Comparison of ENCODE assay signal across 10 mouse cellular contexts in the genomic region with DNA sequence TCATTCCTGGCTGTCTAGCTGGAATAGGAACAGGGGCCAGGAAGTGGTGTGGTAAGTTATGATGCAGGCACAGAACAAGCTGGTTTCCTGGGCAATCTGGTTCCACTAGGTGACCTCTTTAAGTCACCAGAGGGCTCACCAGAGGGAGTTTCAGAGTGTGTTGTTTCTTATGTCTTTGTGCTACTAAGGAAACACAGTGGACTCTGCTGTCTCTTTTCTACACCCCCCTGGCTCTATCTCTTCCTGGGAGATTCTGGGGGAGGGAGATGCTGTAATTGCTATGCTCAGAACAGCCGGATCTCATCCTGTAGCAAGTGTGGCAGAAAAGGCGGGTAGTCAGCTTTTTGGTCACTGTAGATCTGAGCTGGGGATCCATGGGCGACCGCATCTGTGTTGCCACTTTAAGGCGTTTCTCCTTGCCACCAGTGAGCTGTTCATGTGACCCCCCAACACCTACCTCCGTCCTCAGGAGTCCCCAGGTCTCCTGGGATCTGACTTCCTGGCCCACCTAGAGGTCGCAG. TPM values are rescaled to one million over a fixed set of nuclear protein-coding genes. Genes with fewer than 3 reads are reported as not detected.
DNase-seq lines count a peak whose midpoint lies in the region; ATAC-seq and TF ChIP-seq lines count a peak whose summit lies in the region.
"Had no signal": no experiment of that assay in that cellular context is flagged by ENCODE, and none has a peak within 500 bp of the region (broad histone marks: within the 10 kb centered on the region; RNA-seq: fewer than 3 reads in every experiment).

No protein-coding gene starts in this region.

- 0 out of 2 replicates have a peak, but pooled peaks have one; percentile 2 for ATAC-seq in kidney, embryonic 15.5 days (replicated peaks; ENCODE audit: low FRiP score)
- ATAC-seq in embryonic facial prominence, embryonic 14.5 days (ENCODE audit: low read depth), result no peak
- no peak for ATAC-seq in limb, embryonic 13.5 days (ENCODE audit: low FRiP score, low read depth)
- no peak for ATAC-seq in forebrain, embryonic 12.5 days (ENCODE audit: low FRiP score)

- dilution Hi-C loops in CH12.LX (cut with MboI; ENCODE audit: extremely low pct_ligation_motif_present, extremely low pct_unique_long_range_greater_than_20kb, low sequenced_read_pairs), result no loop called here

- DNase-seq in kidney, adult 9 months, result no peak
- peak; percentile 8 for DNase-seq in CH12.LX (ENCODE audit: extremely low read depth)
- DNase-seq in embryonic facial prominence, embryonic 14.5 days (ENCODE audit: low spot score), result no peak
- no peak for DNase-seq in frontal cortex, postnatal 36 days (ENCODE audit: low spot score in 2 of 2)
- no peak for DNase-seq in left cerebral cortex, postnatal 10 days (ENCODE audit: extremely low spot score in 1 of 2, low spot score in 2 of 2)

- in situ Hi-C loops in CH12.LX (cut with MboI; ENCODE audit: low pct_ligation_motif_present, low pct_unique_long_range_greater_than_20kb, low sequenced_read_pairs), result loop anchor here (25.0 kb wide), 1 partner anchor 542 kb away; a partner anchor contains a TSS

- peaks cover 57% of the 10 kb centered on the region for H3K4me1 ChIP-seq in kidney, embryonic 15.5 days
- H3K4me1 ChIP-seq in CH12.LX (ENCODE audit: control insufficient read depth in 1 of 2, insufficient read depth in 2 of 2), result peaks cover 14 to 92% of the 10 kb centered on the region in 2 experiments
- H3K4me1 ChIP-seq in embryonic facial prominence, embryonic 14.5 days (ENCODE audit: control insufficient read depth, insufficient read depth, low read length), result peaks cover 32% of the 10 kb centered on the region
- peaks cover 48% of the 10 kb centered on the region for H3K4me1 ChIP-seq in limb, embryonic 13.5 days
- H3K4me1 ChIP-seq in forebrain, embryonic 12.5 days, result peaks cover 18% of the 10 kb centered on the region

- WGBS in kidney, embryonic 15.5 days, result 51% methylated on average over 7 of the region's 7 CpGs
- WGBS in embryonic facial prominence, embryonic 14.5 days, result 69% methylated on average over 7 of the region's 7 CpGs
- 86% methylated on average over 7 of the region's 7 CpGs for WGBS in limb, embryonic 13.5 days
- 88% methylated on average over 7 of the region's 7 CpGs for WGBS in forebrain, embryonic 12.5 days

- H3K27me3 ChIP-seq in kidney, embryonic 15.5 days, result no peaks in the 10 kb centered on the region
- no peaks in the 10 kb centered on the region for H3K27me3 ChIP-seq in CH12.LX (replicated peaks)
- H3K27me3 ChIP-seq in embryonic facial prominence, embryonic 14.5 days (replicated peaks; ENCODE audit: control insufficient read depth, insufficient read depth, low read length), result no peaks in the 10 kb centered on the region
- no peaks in the 10 kb centered on the region for H3K27me3 ChIP-seq in limb, embryonic 13.5 days
- H3K27me3 ChIP-seq in forebrain, embryonic 12.5 days, result no peaks in the 10 kb centered on the region

- H3K36me3 ChIP-seq in kidney, embryonic 15.5 days, result no peaks in the 10 kb centered on the region
- peaks cover 51 to 96% of the 10 kb centered on the region in 2 experiments for H3K36me3 ChIP-seq in CH12.LX (replicated peaks in 1 of 2; ENCODE audit: control insufficient read depth in 1 of 2, insufficient read depth in 1 of 2, low read length in 1 of 2)
- no peaks in the 10 kb centered on the region for H3K36me3 ChIP-seq in embryonic facial prominence, embryonic 14.5 days (ENCODE audit: control insufficient read depth, insufficient read depth, low read length)
- H3K36me3 ChIP-seq in limb, embryonic 13.5 days, result no peaks in the 10 kb centered on the region
- no peaks in the 10 kb centered on the region for H3K36me3 ChIP-seq in forebrain, embryonic 12.5 days (replicated peaks)

- intact Hi-C loops in left cerebral cortex, postnatal 10 days (cut with DNase I), result no loop called here

- H3K9me3 ChIP-seq in kidney, embryonic 15.5 days (replicated peaks), result no peaks in the 10 kb centered on the region
- no peaks in the 10 kb centered on the region for H3K9me3 ChIP-seq in CH12.LX (replicated peaks; ENCODE audit: low read length)
- H3K9me3 ChIP-seq in embryonic facial prominence, embryonic 14.5 days (ENCODE audit: control insufficient read depth, low read length), result no peaks in the 10 kb centered on the region
- no peaks in the 10 kb centered on the region for H3K9me3 ChIP-seq in limb, embryonic 13.5 days
- no peaks in the 10 kb centered on the region for H3K9me3 ChIP-seq in forebrain, embryonic 12.5 days

- no peak for TF ChIP-seq RAD21 in CH12.LX (IDR thresholded peaks at IDR 0.05; ENCODE audit: low read depth, low read length)

- no peak for TF ChIP-seq EP300 in CH12.LX (IDR thresholded peaks at IDR 0.05; ENCODE audit: low read length)

- no peak overlapping the region for H3K9ac ChIP-seq in kidney, embryonic 15.5 days
- no peak overlapping the region for H3K9ac ChIP-seq in CH12.LX (ENCODE audit: insufficient read depth, low read depth)
- no peak overlapping the region for H3K9ac ChIP-seq in embryonic facial prominence, embryonic 14.5 days (ENCODE audit: low read depth, low read length)
- H3K9ac ChIP-seq in limb, embryonic 13.5 days, result no peak overlapping the region
- H3K9ac ChIP-seq in forebrain, embryonic 12.5 days, result no peak overlapping the region

- no peak for TF ChIP-seq POLR2A in CH12.LX (IDR thresholded peaks at IDR 0.05; ENCODE audit: low read depth, low read length)

- H3K4me3 ChIP-seq in kidney, embryonic 15.5 days (replicated peaks), result no peak overlapping the region
- H3K4me3 ChIP-seq in CH12.LX (replicated peaks in 1 of 3; ENCODE audit: low read depth in 2 of 3, low read length in 2 of 3, poor library complexity in 1 of 3), result no peak overlapping the region
- H3K4me3 ChIP-seq in embryonic facial prominence, embryonic 14.5 days (ENCODE audit: low read depth, low read length), result no peak overlapping the region
- no peak overlapping the region for H3K4me3 ChIP-seq in limb, embryonic 13.5 days
- no peak overlapping the region for H3K4me3 ChIP-seq in forebrain, embryonic 12.5 days (replicated peaks)

- H3K79me2 ChIP-seq in CH12.LX (replicated peaks; ENCODE audit: control insufficient read depth, extremely low read depth, insufficient read depth, poor library complexity, severe bottlenecking), result peaks cover 60% of the 10 kb centered on the region

- H3K4me2 ChIP-seq in kidney, embryonic 15.5 days, result no peak overlapping the region
- H3K4me2 ChIP-seq in CH12.LX (ENCODE audit: insufficient read depth, low read depth, poor library complexity, severe bottlenecking), result no peak overlapping the region
- no peak overlapping the region for H3K4me2 ChIP-seq in embryonic facial prominence, embryonic 14.5 days (ENCODE audit: low read depth, low read length)
- no peak overlapping the region for H3K4me2 ChIP-seq in limb, embryonic 13.5 days (replicated peaks)
- no peak overlapping the region for H3K4me2 ChIP-seq in forebrain, embryonic 12.5 days

- no peak for TF ChIP-seq CTCF in CH12.LX (conservative IDR thresholded peaks at IDR 0.05 in 1 of 2, IDR thresholded peaks at IDR 0.05 in 1 of 2; ENCODE audit: low read depth in 2 of 2, low read length in 2 of 2)

- peak overlapping the region; percentile 96 for H3K27ac ChIP-seq in kidney, embryonic 15.5 days
- no peak overlapping the region for H3K27ac ChIP-seq in CH12.LX (ENCODE audit: insufficient read depth, low read depth)
- peak overlapping the region; percentile 72 for H3K27ac ChIP-seq in embryonic facial prominence, embryonic 14.5 days (replicated peaks; ENCODE audit: low read depth, low read length)
- peak overlapping the region; percentile 89; the same call in 1 of the 2 replicates for H3K27ac ChIP-seq in limb, embryonic 13.5 days
- no peak overlapping the region for H3K27ac ChIP-seq in forebrain, embryonic 12.5 days

RNA-seq across cellular contexts. Expression of a gene that starts 9.6 kb away (rescaled TPM):
- polyA plus RNA-seq in kidney, embryonic 15.5 days (2015; fragmentation: Nextera tagmentation; extraction: Ambion mirVana), result 115 and 139 TPM in 2 replicates
- total RNA-seq in CH12.LX (2012; rRNA removed), result 314 and 364 TPM in 2 replicates
- 367 and 377 TPM in 2 replicates for total RNA-seq in CH12.LX (2014; rRNA removed)
- polyA plus RNA-seq in CH12.LX (2012; ENCODE audit: insufficient read length, low read depth), result 715 and 732 TPM in 2 replicates
- 40.1 and 42.6 TPM in 2 replicates for polyA plus RNA-seq in embryonic facial prominence, embryonic 14.5 days (2014; fragmentation: Nextera tagmentation; extraction: Ambion mirVana)
- 46.3 and 49.8 TPM in 2 replicates for polyA plus RNA-seq in limb, embryonic 13.5 days (2015; fragmentation: Nextera tagmentation; extraction: Ambion mirVana)
- 5.4 and 6.3 TPM in 2 replicates for polyA plus RNA-seq in forebrain, embryonic 12.5 days (2016; fragmentation: Nextera tagmentation; extraction: Ambion mirVana)
- 1 to 10 TPM; 5.2 to 8.1 TPM for total RNA-seq in left cerebral cortex, postnatal 10 days (2021)
- total RNA-seq: MEL had no signal

RNA-seq across cellular contexts. Expression of a gene that starts 28.4 kb away (rescaled TPM):
- 23.5 and 46.2 TPM in 2 replicates for polyA plus RNA-seq in kidney, embryonic 15.5 days (2015; fragmentation: Nextera tagmentation; extraction: Ambion mirVana)
- total RNA-seq in CH12.LX (2012; rRNA removed) (1.5 and 3.1 TPM in 2 replicates), CH12.LX (2014; rRNA removed) (3.3 and 4.1 TPM in 2 replicates)
- 13.3 and 16.9 TPM in 2 replicates for polyA plus RNA-seq in CH12.LX (2012; ENCODE audit: insufficient read length, low read depth)
- polyA plus RNA-seq in embryonic facial prominence, embryonic 14.5 days (2014; fragmentation: Nextera tagmentation; extraction: Ambion mirVana), result 376 and 643 TPM in 2 replicates
- polyA plus RNA-seq in limb, embryonic 13.5 days (2015; fragmentation: Nextera tagmentation; extraction: Ambion mirVana), result 60.9 and 62.3 TPM in 2 replicates
- polyA plus RNA-seq in forebrain, embryonic 12.5 days (2016; fragmentation: Nextera tagmentation; extraction: Ambion mirVana), result 0.78 TPM in 1 of 2 replicates, not detected in the other
- total RNA-seq in left cerebral cortex, postnatal 10 days (2021), result not detected
- total RNA-seq: MEL had no signal

RNA-seq across cellular contexts. Expression of a gene that starts 28.6 kb away (rescaled TPM):
- polyA plus RNA-seq in kidney, embryonic 15.5 days (2015; fragmentation: Nextera tagmentation; extraction: Ambion mirVana), result 19.0 and 45.8 TPM in 2 replicates
- 35.0 and 50.1 TPM in 2 replicates for total RNA-seq in CH12.LX (2012; rRNA removed)
- total RNA-seq in CH12.LX (2014; rRNA removed), result 74.0 and 77.4 TPM in 2 replicates
- 88.1 and 154 TPM in 2 replicates for polyA plus RNA-seq in CH12.LX (2012; ENCODE audit: insufficient read length, low read depth)
- 319 and 564 TPM in 2 replicates for polyA plus RNA-seq in embryonic facial prominence, embryonic 14.5 days (2014; fragmentation: Nextera tagmentation; extraction: Ambion mirVana)
- polyA plus RNA-seq in limb, embryonic 13.5 days (2015; fragmentation: Nextera tagmentation; extraction: Ambion mirVana), result 45.2 and 47.5 TPM in 2 replicates
- 1.3 TPM in 1 of 2 replicates, not detected in the other for polyA plus RNA-seq in forebrain, embryonic 12.5 days (2016; fragmentation: Nextera tagmentation; extraction: Ambion mirVana)
- total RNA-seq in left cerebral cortex, postnatal 10 days (2021), result under 1 TPM in 1 of 2 experiments, not detected in 1; 0.83 TPM
- total RNA-seq: MEL had no signal

RNA-seq across cellular contexts. Expression of a gene that starts 35.6 kb away (rescaled TPM):
- polyA plus RNA-seq in kidney, embryonic 15.5 days (2015; fragmentation: Nextera tagmentation; extraction: Ambion mirVana), result 0.62 and 1.3 TPM in 2 replicates
- total RNA-seq in CH12.LX (2012; rRNA removed), result not detected in 2 replicates
- total RNA-seq in CH12.LX (2014; rRNA removed), result not detected in 2 replicates
- not detected in 2 replicates for polyA plus RNA-seq in CH12.LX (2012; ENCODE audit: insufficient read length, low read depth)
- 1.9 and 3.9 TPM in 2 replicates for polyA plus RNA-seq in embryonic facial prominence, embryonic 14.5 days (2014; fragmentation: Nextera tagmentation; extraction: Ambion mirVana)
- polyA plus RNA-seq in limb, embryonic 13.5 days (2015; fragmentation: Nextera tagmentation; extraction: Ambion mirVana), result 1.2 and 1.4 TPM in 2 replicates
- polyA plus RNA-seq in forebrain, embryonic 12.5 days (2016; fragmentation: Nextera tagmentation; extraction: Ambion mirVana), result not detected in 2 replicates
- not detected for total RNA-seq in left cerebral cortex, postnatal 10 days (2021)
- total RNA-seq: gastrocnemius, adult 8-10 months; MEL had no signal

Comparison
In these comparisons a context has a peak if more than half of its experiments do, and no peak if none do; other contexts are left out.
1. H3K27ac ChIP-seq: peak in kidney, embryonic 15.5 days (single experiment), embryonic facial prominence, embryonic 14.5 days (single experiment) and limb, embryonic 13.5 days (single experiment); none in CH12.LX (single experiment) and forebrain, embryonic 12.5 days (single experiment).